Mouse (Mus musculus): Measurements from ENCODE around the gene Olfr283.
"Not testable (repeated sequence)": the region's sequence is repeated elsewhere in the genome, so short reads cannot be mapped to it uniquely, and the experiment has no call there.

Olfr283 gene

GRCm38 (mm10) chr15:98380846-98381245, at the start of gene Olfr283:
Gene Olfr283 (minus strand): TSS chr15:98380946.
- DNase-seq (ENCODE audit: low read depth) = no peak

GRCm38 (mm10) chr15:98425188-98425587, 44.4 kb upstream of the Olfr283 start:
- no peak for DNase-seq (ENCODE audit: low read depth)

GRCm38 (mm10) chr15:98424753-98425152, 44.0 kb upstream of the Olfr283 start:
- no peak for DNase-seq (ENCODE audit: low read depth)

- no peak for DNase-seq (ENCODE audit: low read depth)
These were observed 43.6 kb upstream of the Olfr283 start for GRCm38 (mm10) chr15:98424326-98424725.

- no peak for DNase-seq (ENCODE audit: low read depth)
These were observed 40.2 kb upstream of the Olfr283 start for GRCm38 (mm10) chr15:98420897-98421296.

GRCm38 (mm10) chr15:98418096-98418495, 37.4 kb upstream of the Olfr283 start:
- no peak for DNase-seq (ENCODE audit: low read depth)

GRCm38 (mm10) chr15:98417285-98417684, 36.5 kb upstream of the Olfr283 start:
- not testable (repeated sequence) for DNase-seq (ENCODE audit: low read depth)

- DNase-seq (ENCODE audit: low read depth) = not testable (repeated sequence)
These were observed 36.1 kb upstream of the Olfr283 start for GRCm38 (mm10) chr15:98416802-98417201.

- DNase-seq (ENCODE audit: low read depth) = no peak
These were observed 35.2 kb upstream of the Olfr283 start for GRCm38 (mm10) chr15:98415996-98416395.

- no peak for DNase-seq (ENCODE audit: low read depth)
These were observed 29.5 kb upstream of the Olfr283 start for GRCm38 (mm10) chr15:98410249-98410648.

GRCm38 (mm10) chr15:98409635-98410034, 28.9 kb upstream of the Olfr283 start:
- DNase-seq (ENCODE audit: low read depth) = no peak

GRCm38 (mm10) chr15:98408406-98409060, 27.8 kb upstream of the Olfr283 start:
- DNase-seq (ENCODE audit: low read depth) = no peak

- no peak for DNase-seq (ENCODE audit: low read depth)
These were observed 21.6 kb upstream of the Olfr283 start for GRCm38 (mm10) chr15:98402356-98402755.

GRCm38 (mm10) chr15:98397136-98397535, 16.4 kb upstream of the Olfr283 start:
- no peak for DNase-seq (ENCODE audit: low read depth)

GRCm38 (mm10) chr15:98391903-98392187, 11.1 kb upstream of the Olfr283 start:
- no peak for DNase-seq (ENCODE audit: low read depth)

- DNase-seq (ENCODE audit: low read depth) = no peak
These were observed 10.5 kb upstream of the Olfr283 start for GRCm38 (mm10) chr15:98391081-98391902.

GRCm38 (mm10) chr15:98389796-98390195, 9.1 kb upstream of the Olfr283 start:
- DNase-seq (ENCODE audit: low read depth) = peak; percentile 53

GRCm38 (mm10) chr15:98387621-98388020, 6.9 kb upstream of the Olfr283 start:
- DNase-seq (ENCODE audit: low read depth) = no peak

- DNase-seq (ENCODE audit: low read depth) = no peak
These were observed 2.5 kb downstream of the Olfr283 start for GRCm38 (mm10) chr15:98378209-98378608.

- DNase-seq (ENCODE audit: low read depth) = no peak
These were observed 39.9 kb downstream of the Olfr283 start, which contains the start of gene Olfr284 for GRCm38 (mm10) chr15:98340887-98341286. Gene Olfr284 (minus strand): TSS chr15:98340987.

Measured in fibroblast of lung, adult 2 months (primary cell).